In the genomic region with DNA sequence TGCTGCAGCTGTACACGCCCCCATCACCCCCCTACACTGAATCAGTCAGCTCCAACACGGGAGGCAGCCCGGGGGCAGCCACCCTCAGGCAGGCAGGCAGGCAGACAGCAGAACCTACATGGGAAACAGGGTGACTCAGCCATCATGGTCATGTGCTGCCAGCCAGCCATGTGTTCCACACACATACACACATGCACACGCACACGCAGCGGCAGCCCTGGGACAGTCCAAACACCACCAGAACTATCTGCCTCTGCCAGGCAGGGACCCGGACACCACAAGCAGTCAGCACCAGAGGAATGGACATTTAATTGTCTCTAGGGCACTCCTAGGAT, we compare ENCODE assay signal across 8 mouse cellular contexts. TPM values are rescaled to one million over a fixed set of nuclear protein-coding genes. Genes with fewer than 3 reads are reported as not detected.
DNase-seq lines count a peak whose midpoint lies in the region; ATAC-seq lines count a peak whose summit lies in the region.

No protein-coding gene starts in this region.

- no peak for ATAC-seq in intestine, embryonic 16.5 days
- ATAC-seq in midbrain, embryonic 12.5 days (ENCODE audit: low FRiP score, low read depth), result no peak
- ATAC-seq in activated CD4-positive, CD25-positive, alpha-beta regulatory T cell, adult 4 months, result no peak

- H3K4me1 ChIP-seq in embryonic facial prominence, embryonic 10.5 days, result peaks cover 61% of the 10 kb centered on the region
- H3K4me1 ChIP-seq in intestine, embryonic 16.5 days (ENCODE audit: control insufficient read depth, insufficient read depth, low read length), result peaks cover 57% of the 10 kb centered on the region
- peaks cover 29% of the 10 kb centered on the region for H3K4me1 ChIP-seq in midbrain, embryonic 12.5 days

- H3K9me3 ChIP-seq in embryonic facial prominence, embryonic 10.5 days, result no peaks in the 10 kb centered on the region
- H3K9me3 ChIP-seq in intestine, embryonic 16.5 days (ENCODE audit: control insufficient read depth, low read length), result no peaks in the 10 kb centered on the region
- no peaks in the 10 kb centered on the region for H3K9me3 ChIP-seq in midbrain, embryonic 12.5 days

- peak overlapping the region; percentile 90; the same call in 1 of the 2 replicates for H3K4me2 ChIP-seq in intestine, embryonic 16.5 days (ENCODE audit: low read depth, low read length)
- no peak overlapping the region for H3K4me2 ChIP-seq in midbrain, embryonic 12.5 days (replicated peaks)

- peak overlapping the region; percentile 92 for H3K4me3 ChIP-seq in embryonic facial prominence, embryonic 10.5 days
- H3K4me3 ChIP-seq in intestine, embryonic 16.5 days (ENCODE audit: low read length), result peak overlapping the region; percentile 87; the same call in 1 of the 2 replicates
- H3K4me3 ChIP-seq in midbrain, embryonic 12.5 days, result no peak overlapping the region

- H3K27ac ChIP-seq in embryonic facial prominence, embryonic 10.5 days (replicated peaks), result 0 out of 2 replicates have a peak overlapping the region, but pooled peaks have one; percentile 1
- no peak overlapping the region for H3K27ac ChIP-seq in intestine, embryonic 16.5 days (ENCODE audit: low read length)
- H3K27ac ChIP-seq in midbrain, embryonic 12.5 days (replicated peaks), result no peak overlapping the region

- H3K9ac ChIP-seq in intestine, embryonic 16.5 days (ENCODE audit: low read depth, low read length), result peak overlapping the region; percentile 35
- peak overlapping the region; percentile 80; the same call in 1 of the 2 replicates for H3K9ac ChIP-seq in midbrain, embryonic 12.5 days (replicated peaks)

- WGBS in embryonic facial prominence, embryonic 10.5 days, result 90% methylated on average over 7 of the region's 7 CpGs
- 82% methylated on average over 7 of the region's 7 CpGs for WGBS in intestine, embryonic 16.5 days
- 89% methylated on average over 7 of the region's 7 CpGs for WGBS in midbrain, embryonic 12.5 days

- 0 out of 2 replicates have a peak, but pooled peaks cover 4% of the 10 kb centered on the region for H3K27me3 ChIP-seq in embryonic facial prominence, embryonic 10.5 days (replicated peaks; ENCODE audit: low read depth, poor library complexity, severe bottlenecking)
- H3K27me3 ChIP-seq in intestine, embryonic 16.5 days (replicated peaks; ENCODE audit: control insufficient read depth, insufficient read depth, low read length), result no peaks in the 10 kb centered on the region
- no peaks in the 10 kb centered on the region for H3K27me3 ChIP-seq in midbrain, embryonic 12.5 days

- DNase-seq in kidney, postnatal 10 days, result peak; percentile 6
- no peak for DNase-seq in kidney, adult 11 months
- no peak for DNase-seq in embryonic facial prominence, embryonic 10.5 days (ENCODE audit: low spot score)
- no peak for DNase-seq in adrenal gland, postnatal 25 days
- no peak for DNase-seq in lung, postnatal 10 days

- H3K36me3 ChIP-seq in embryonic facial prominence, embryonic 10.5 days (replicated peaks), result peaks cover 40% of the 10 kb centered on the region
- H3K36me3 ChIP-seq in intestine, embryonic 16.5 days (ENCODE audit: control insufficient read depth, insufficient read depth, low read length), result no peaks in the 10 kb centered on the region; the same call in 1 of the 2 replicates
- peaks cover 15% of the 10 kb centered on the region for H3K36me3 ChIP-seq in midbrain, embryonic 12.5 days

RNA-seq across cellular contexts. Expression of gene Sh3bgrl3, which starts 1.5 kb away (rescaled TPM):
- polyA plus RNA-seq in embryonic facial prominence, embryonic 10.5 days (2016; fragmentation: Nextera tagmentation; extraction: Ambion mirVana), result 300 and 316 TPM in 2 replicates
- polyA plus RNA-seq in intestine, embryonic 16.5 days (2015; fragmentation: Nextera tagmentation; extraction: Ambion mirVana), result 428 and 452 TPM in 2 replicates
- polyA plus RNA-seq in midbrain, embryonic 12.5 days (2016; fragmentation: Nextera tagmentation; extraction: Ambion mirVana), result 301 and 307 TPM in 2 replicates
- 62.5 and 73.2 TPM in 2 replicates for total RNA-seq in adrenal gland, postnatal 25 days (2021)
- 1,000 to 10,000 TPM; 1,097 to 1,279 TPM for polyA plus RNA-seq in activated CD4-positive, CD25-positive, alpha-beta regulatory T cell, adult 4 months (2017; shearing (Covaris generic))

RNA-seq across cellular contexts. Expression of gene Ubxn11, which starts 24.7 kb away (rescaled TPM):
- polyA plus RNA-seq in embryonic facial prominence, embryonic 10.5 days (2016; fragmentation: Nextera tagmentation; extraction: Ambion mirVana), result 4.5 and 7.1 TPM in 2 replicates
- 4.3 and 5.6 TPM in 2 replicates for polyA plus RNA-seq in intestine, embryonic 16.5 days (2015; fragmentation: Nextera tagmentation; extraction: Ambion mirVana)
- 6.6 and 6.7 TPM in 2 replicates for polyA plus RNA-seq in midbrain, embryonic 12.5 days (2016; fragmentation: Nextera tagmentation; extraction: Ambion mirVana)
- total RNA-seq in adrenal gland, postnatal 25 days (2021), result 8.1 and 9.4 TPM in 2 replicates
- 10 to 100 TPM; 33.7 to 34.2 TPM for polyA plus RNA-seq in activated CD4-positive, CD25-positive, alpha-beta regulatory T cell, adult 4 months (2017; shearing (Covaris generic))

RNA-seq across cellular contexts. Expression of gene Cd52, which starts 32.2 kb away (rescaled TPM):
- 3.5 and 4.5 TPM in 2 replicates for polyA plus RNA-seq in embryonic facial prominence, embryonic 10.5 days (2016; fragmentation: Nextera tagmentation; extraction: Ambion mirVana)
- 27.8 and 28.4 TPM in 2 replicates for polyA plus RNA-seq in intestine, embryonic 16.5 days (2015; fragmentation: Nextera tagmentation; extraction: Ambion mirVana)
- polyA plus RNA-seq in midbrain, embryonic 12.5 days (2016; fragmentation: Nextera tagmentation; extraction: Ambion mirVana), result 2.0 and 5.5 TPM in 2 replicates
- total RNA-seq in adrenal gland, postnatal 25 days (2021), result 3.5 and 8.4 TPM in 2 replicates
- polyA plus RNA-seq in activated CD4-positive, CD25-positive, alpha-beta regulatory T cell, adult 4 months (2017; shearing (Covaris generic)), result 1,000 to 10,000 TPM; 3,607 to 4,442 TPM

RNA-seq across cellular contexts. Expression of gene Cep85, which starts 59.8 kb away (rescaled TPM):
- 32.3 and 33.2 TPM in 2 replicates for polyA plus RNA-seq in embryonic facial prominence, embryonic 10.5 days (2016; fragmentation: Nextera tagmentation; extraction: Ambion mirVana)
- polyA plus RNA-seq in intestine, embryonic 16.5 days (2015; fragmentation: Nextera tagmentation; extraction: Ambion mirVana), result 112 and 125 TPM in 2 replicates
- polyA plus RNA-seq in midbrain, embryonic 12.5 days (2016; fragmentation: Nextera tagmentation; extraction: Ambion mirVana), result 26.7 and 29.8 TPM in 2 replicates
- total RNA-seq in adrenal gland, postnatal 25 days (2021), result 15.7 and 19.2 TPM in 2 replicates
- 100 to 1,000 TPM in 1 of 2 experiments, 10 to 100 TPM in 1; 63.2 to 139 TPM for polyA plus RNA-seq in activated CD4-positive, CD25-positive, alpha-beta regulatory T cell, adult 4 months (2017; shearing (Covaris generic))

Comparison
In these comparisons a context has a peak if more than half of its experiments do, and no peak if none do; other contexts are left out.
1. RNA of gene Cd52, which starts 32.2 kb away (polyA plus RNA-seq): 3,607 to 4,442 TPM in activated CD4-positive, CD25-positive, alpha-beta regulatory T cell, adult 4 months; 27.8 to 28.4 TPM in intestine, embryonic 16.5 days, 2.0 to 5.5 TPM in midbrain, embryonic 12.5 days and 3.5 to 4.5 TPM in embryonic facial prominence, embryonic 10.5 days; every median in the first group is over 100 times any median in the second.